Mouse (Mus musculus) spleen, adult 2 months (tissue): ENCODE measurements around the gene Amdhd2. TPM values are rescaled to one million over a fixed set of nuclear protein-coding genes. Genes with fewer than 3 reads are reported as not detected.

Experiments
- DNase-seq, 2 experiments: peaks; one replicate each; pipeline versions ENCODE4 v3.0.0 to v3.0.0-alpha.2; 2012 to 2021; ENCODE audit warnings: low spot score in 2 of 2, low read depth in 1 of 2
- H3K27ac ChIP-seq: fragments of 200-500 bp; 2 replicates; pipeline ENCODE4 v1.5.1; 2012; ENCODE audit warnings: low read length, inconsistent platforms; ENCODE audit not compliant: insufficient read depth
- H3K27me3 ChIP-seq: fragments of 200-500 bp; 2 replicates; pipeline ENCODE4 v1.6.1; 2012; ENCODE audit warnings: mild to moderate bottlenecking, moderate library complexity, low read length, inconsistent platforms; ENCODE audit not compliant: control insufficient read depth, insufficient read depth
- H3K36me3 ChIP-seq: fragments of 200-500 bp; 2 replicates; pipeline ENCODE4 v1.6.1; 2012; ENCODE audit warnings: mild to moderate bottlenecking, low read length, inconsistent platforms; ENCODE audit not compliant: control insufficient read depth, insufficient read depth
- H3K4me1 ChIP-seq: fragments of 200-500 bp; 2 replicates; pipeline ENCODE4 v1.6.1; 2011; ENCODE audit warnings: inconsistent platforms; ENCODE audit not compliant: control insufficient read depth, insufficient read depth, insufficient read length
- H3K4me3 ChIP-seq: fragments of 200-500 bp; 2 replicates; pipeline ENCODE4 v1.5.1; 2011; ENCODE audit warnings: mild to moderate bottlenecking, inconsistent platforms; ENCODE audit not compliant: insufficient read depth, insufficient read length; ENCODE audit errors: extremely low read depth
- CTCF ChIP-seq: fragments of 200-500 bp; IDR thresholded peaks from 2 replicates; pipeline ENCODE4 v1.5.1; 2011; ENCODE audit warnings: mild to moderate bottlenecking, inconsistent platforms; ENCODE audit not compliant: insufficient read depth, insufficient read length, insufficient replicate concordance; ENCODE audit errors: extremely low read depth
- POLR2A ChIP-seq: fragments of 200-500 bp; IDR thresholded peaks from 2 replicates; pipeline ENCODE4 v1.6.1; 2011; ENCODE audit warnings: low read depth, low read length, inconsistent platforms
- WGBS: fragments of 180-500 bp; shearing (Covaris S2); methylation state at CpG from one replicate; pipeline ENCODE4 v1.1.7; 2018; 5-methylcytosine and 5-hydroxymethylcytosine counted together
- polyA plus RNA-seq: library from polyadenylated mRNA; depleted of rRNA; stranded (reverse); fragments of >200 nt; gene quantifications from 2 replicates; pipeline ENCODE4 v1.2.3, GENCODE M21; 2012

Gene Amdhd2
- polyA plus RNA-seq, 1 experiment: 41.5 TPM

DNA sequence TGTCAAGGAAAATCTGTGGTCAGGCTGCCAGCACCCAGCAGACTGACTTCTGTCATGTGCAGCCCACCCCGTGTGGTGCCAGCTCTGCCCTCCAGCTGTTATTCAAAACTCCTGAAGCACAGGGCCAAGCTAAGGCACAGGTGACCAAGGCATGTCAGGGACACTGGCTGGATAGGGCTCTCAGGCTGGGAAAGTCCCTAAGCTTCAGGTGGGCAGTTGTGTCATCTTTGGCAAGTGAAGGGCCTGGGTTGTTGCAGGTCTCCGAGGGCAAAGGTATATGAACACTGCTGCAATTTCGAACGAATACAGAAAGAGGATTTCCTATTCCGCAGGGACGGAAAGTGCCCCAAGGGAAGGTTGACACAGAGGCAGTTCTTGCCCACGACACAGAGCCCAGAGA, 41.3 kb upstream of the Amdhd2 start:
- DNase-seq: no peak
- Histone ChIP-seq H3K4me3 (peak overlapping the region; percentile 60; the same call in 1 of the 2 replicates), H3K36me3 (no peaks in the 10 kb centered on the region), H3K27ac (no peak overlapping the region), H3K4me1 (peaks cover 21% of the 10 kb centered on the region), H3K27me3 (peaks cover 19% of the 10 kb centered on the region)
- 6% methylated on average over 7 of the region's 7 CpGs for WGBS
- TF ChIP-seq CTCF: no peak
- TF ChIP-seq POLR2A: no peak

DNA sequence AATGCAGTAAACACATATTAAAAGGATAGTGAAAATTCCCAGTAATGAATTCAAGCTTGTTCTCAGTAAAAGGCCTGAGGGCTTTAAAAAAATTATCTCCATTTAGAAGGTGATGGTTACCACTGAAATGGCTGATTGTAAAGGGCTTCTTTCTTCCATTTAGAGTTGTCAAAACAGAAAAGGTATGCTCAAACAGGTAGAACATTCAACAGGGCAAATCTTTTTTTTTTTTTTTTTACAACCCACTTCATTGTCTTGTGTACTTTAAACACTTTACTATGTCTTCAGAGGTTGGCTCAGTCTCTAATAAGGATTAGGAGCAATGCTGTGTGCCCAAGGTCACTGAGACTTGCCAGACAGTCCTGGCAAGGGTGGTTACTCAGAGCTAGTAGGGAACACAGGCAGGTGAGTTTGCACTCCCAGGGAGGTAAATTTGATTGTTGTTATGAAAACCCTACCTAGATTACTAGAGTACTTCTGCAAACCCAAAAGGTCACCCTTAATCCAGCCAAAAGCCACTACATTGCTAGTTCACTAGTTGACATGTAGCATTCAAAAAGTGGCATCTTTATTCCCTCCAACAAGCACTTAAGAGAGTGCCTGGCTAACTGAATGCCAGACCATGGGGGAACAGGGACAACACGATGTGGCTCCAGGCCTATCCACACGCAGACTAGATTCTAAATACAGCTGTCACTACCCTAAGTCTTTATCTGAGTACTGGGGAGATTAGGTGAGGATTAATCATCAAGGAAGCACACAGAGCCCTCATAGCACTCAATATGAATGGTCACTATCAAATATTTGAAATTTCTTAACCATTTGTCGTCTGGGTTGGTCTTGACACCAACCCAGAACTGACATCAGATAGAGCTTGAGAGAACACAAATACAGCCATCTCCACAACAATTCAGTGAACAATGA, 40.3 kb upstream of the Amdhd2 start:
- Histone ChIP-seq H3K4me3 (no peak overlapping the region), H3K27ac (no peak overlapping the region), H3K36me3 (no peaks in the 10 kb centered on the region), H3K27me3 (peaks cover 12% of the 10 kb centered on the region), H3K4me1 (peaks cover 19% of the 10 kb centered on the region)
- DNase-seq: no peak
- WGBS: 91% methylated on average over 3 of the region's 3 CpGs
- no peak for TF ChIP-seq CTCF
- no peak for TF ChIP-seq POLR2A

DNA sequence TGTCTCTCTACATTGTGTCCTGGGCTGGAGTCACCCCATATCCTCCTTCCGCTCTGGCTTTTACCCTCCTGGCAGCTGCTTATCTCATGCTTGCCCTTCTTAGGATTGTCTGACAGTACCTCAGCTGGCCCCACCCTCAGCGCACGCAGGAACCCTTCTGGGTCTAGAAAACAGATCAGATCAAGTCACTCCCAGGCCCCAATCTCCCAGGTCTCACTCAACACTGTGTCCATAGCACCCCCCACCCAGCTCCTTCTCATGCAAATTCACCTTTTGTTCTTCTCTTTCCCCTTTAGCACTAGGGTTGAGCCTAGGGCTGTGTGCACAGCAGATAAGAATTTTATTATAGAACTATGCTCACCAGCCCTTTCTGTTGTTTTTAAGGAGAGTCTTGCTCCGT, 39.5 kb upstream of the Amdhd2 start:
- H3K36me3 ChIP-seq: no peaks in the 10 kb centered on the region
- WGBS: 87% methylated on average over 4 of the region's 4 CpGs
- DNase-seq: no peak
- TF ChIP-seq POLR2A (no peak), CTCF (no peak)
- peaks cover 10% of the 10 kb centered on the region for H3K27me3 ChIP-seq
- peaks cover 15% of the 10 kb centered on the region for H3K4me1 ChIP-seq
- no peak overlapping the region for H3K4me3 ChIP-seq
- H3K27ac ChIP-seq: no peak overlapping the region

DNA sequence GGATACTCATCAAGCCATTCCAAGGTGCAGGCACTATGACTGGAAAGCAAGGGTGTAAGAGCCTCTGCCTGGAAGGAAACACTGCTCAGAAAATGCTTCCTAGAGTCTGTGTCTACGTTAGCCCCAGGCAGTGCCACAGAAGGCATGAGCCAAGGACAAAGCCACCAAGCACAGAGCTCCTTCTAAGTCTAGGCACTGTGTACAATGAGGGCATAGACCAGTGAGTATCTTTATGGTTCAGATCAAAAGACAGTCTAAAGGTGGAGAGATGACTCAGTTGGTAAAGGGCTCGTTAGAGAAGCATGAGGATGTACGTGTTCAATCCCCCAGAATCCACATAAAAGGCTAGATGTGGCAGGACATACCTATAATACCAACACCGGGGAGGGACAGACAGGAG, 37.5 kb upstream of the Amdhd2 start:
- Histone ChIP-seq H3K36me3 (no peaks in the 10 kb centered on the region), H3K4me1 (peaks cover 6% of the 10 kb centered on the region; the same call in 1 of the 2 replicates), H3K4me3 (no peak overlapping the region), H3K27me3 (no peaks in the 10 kb centered on the region), H3K27ac (no peak overlapping the region)
- no peak for DNase-seq
- WGBS: 82% methylated on average over 4 of the region's 4 CpGs
- TF ChIP-seq POLR2A (no peak), CTCF (no peak)

DNA sequence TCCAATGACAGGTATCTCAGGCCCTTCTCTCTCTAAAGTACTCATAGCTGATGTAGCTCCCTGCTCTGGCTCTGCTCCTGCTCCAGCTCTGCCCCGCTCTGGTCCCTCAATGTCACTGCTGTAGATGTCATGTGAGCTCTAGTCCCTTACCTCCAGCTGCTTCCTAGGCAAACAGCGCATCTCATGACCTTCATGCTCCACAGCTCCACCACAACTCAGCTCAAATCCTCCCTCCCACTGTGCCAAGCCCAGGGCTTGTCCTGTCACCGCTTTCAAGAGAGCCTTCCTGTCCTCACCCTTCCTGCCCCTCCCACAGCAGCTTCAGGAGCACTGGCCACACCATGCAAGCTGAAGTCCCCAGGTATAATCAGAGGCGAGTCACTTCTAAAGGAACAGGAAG, 36.2 kb upstream of the Amdhd2 start:
- H3K27me3 ChIP-seq: no peaks in the 10 kb centered on the region
- H3K4me3 ChIP-seq: no peak overlapping the region
- no peaks in the 10 kb centered on the region for H3K36me3 ChIP-seq
- DNase-seq: no peak
- TF ChIP-seq POLR2A: no peak
- no peak for TF ChIP-seq CTCF
- H3K4me1 ChIP-seq: no peaks in the 10 kb centered on the region
- H3K27ac ChIP-seq: no peak overlapping the region
- 75% methylated on average over 4 of the region's 4 CpGs for WGBS

DNA sequence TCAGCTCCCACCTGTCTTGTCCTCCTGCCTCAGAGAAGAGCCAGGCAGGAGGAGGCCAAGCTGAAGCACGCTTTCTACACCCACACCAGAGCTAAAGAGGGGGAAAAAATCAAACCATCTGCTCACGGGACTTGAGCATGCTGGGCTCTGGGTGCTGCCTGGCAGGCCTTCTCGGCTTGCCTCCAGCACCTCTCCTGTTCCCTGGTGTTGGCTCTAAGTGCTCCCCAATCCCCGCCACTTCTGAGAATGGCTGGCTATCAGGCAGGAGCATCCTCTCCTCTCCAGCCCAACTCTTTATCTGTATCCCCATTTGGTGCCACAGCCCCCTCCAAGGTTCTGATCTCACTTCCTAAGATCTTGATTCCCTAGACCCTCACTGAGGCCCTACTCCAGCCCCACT, 35.7 kb upstream of the Amdhd2 start:
- no peak overlapping the region for H3K4me3 ChIP-seq
- H3K4me1 ChIP-seq: no peaks in the 10 kb centered on the region
- no peaks in the 10 kb centered on the region for H3K36me3 ChIP-seq
- no peak overlapping the region for H3K27ac ChIP-seq
- TF ChIP-seq POLR2A: no peak
- TF ChIP-seq CTCF: no peak
- no peak for DNase-seq
- H3K27me3 ChIP-seq: no peaks in the 10 kb centered on the region
- WGBS: 91% methylated on average over 4 of the region's 4 CpGs

DNA sequence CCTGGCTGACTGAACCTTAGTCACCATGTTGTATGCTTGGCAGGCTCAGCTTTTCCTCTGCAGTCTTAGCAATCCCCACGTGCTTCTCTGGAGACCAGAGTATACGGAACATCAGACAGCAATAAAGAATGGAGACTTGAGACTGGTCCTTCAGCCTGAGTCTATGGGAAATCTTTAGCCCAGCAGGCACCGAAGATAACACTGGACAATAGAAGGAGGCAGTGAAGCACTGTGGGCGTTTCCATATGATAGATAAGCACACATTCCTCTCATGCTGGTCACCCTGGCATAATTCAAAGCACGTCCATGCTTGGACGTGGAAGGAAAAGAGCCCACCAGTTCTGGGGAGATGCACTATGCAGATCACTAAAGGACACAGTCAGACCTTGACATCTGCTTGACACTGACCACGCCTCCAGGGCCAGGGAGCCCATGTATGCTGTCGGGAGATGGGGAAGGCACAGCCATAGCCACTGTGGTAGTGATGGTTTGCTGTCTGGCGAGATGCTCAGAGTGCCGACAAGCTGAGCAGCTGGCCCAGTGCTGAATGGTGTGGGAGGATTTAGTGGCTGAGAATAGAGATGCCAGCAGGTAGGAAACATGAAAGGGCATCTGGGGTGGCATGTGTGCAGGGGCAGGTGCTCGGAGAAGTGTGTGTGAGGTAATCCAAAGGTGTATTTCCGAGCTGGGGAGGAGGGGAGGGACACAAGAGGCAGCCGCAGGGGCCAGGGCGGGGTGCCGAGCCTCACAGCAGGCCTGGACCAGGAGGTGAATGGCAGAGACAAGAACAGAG, 33.7 kb upstream of the Amdhd2 start:
- Histone ChIP-seq H3K27ac (no peak overlapping the region), H3K4me3 (no peak overlapping the region), H3K36me3 (no peaks in the 10 kb centered on the region), H3K4me1 (no peaks in the 10 kb centered on the region; the same call in 1 of the 2 replicates), H3K27me3 (no peaks in the 10 kb centered on the region)
- DNase-seq: no peak
- WGBS: 87% methylated on average over 15 of the region's 15 CpGs
- TF ChIP-seq CTCF: no peak
